Mouse (Mus musculus): ENCODE measurements at regions not wholly inside any gene's neighbourhood (a gene's known extent, or its start where the extent isn't known, plus 50 kb on each side); places are given as distances from the start of the nearest gene placed in this dataset.
A peak's percentile ranks its signal among the peaks of the same experiment; 100 is the strongest.

DNA sequence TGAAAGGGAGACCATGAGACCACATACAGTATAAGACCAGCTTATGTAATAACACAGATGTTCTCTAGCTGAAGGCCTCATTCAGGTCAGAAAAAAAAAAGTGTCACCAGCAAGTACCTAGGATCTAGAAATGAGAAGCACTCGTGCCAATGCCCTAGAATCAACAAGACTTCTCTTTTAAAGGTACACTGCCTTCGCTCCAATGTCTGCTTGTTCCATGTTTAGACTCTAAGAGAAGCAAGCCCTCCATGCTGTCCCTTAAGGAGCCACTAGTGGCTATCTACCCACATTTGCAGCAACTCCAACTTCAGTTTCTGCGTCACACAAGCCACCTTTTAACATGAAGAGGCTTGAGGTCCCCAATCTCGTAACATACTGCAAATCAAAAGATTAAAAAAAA, 185.4 kb upstream of the Mkln1 start:
- H3K9ac ChIP-seq (ENCODE audit: low read length), result no peak overlapping the region
- H3K4me3 ChIP-seq (ENCODE audit: low read length), result no peak overlapping the region
- H3K36me3 ChIP-seq (ENCODE audit: control insufficient read depth, insufficient read depth, low read length), result no peaks in the 10 kb centered on the region
- no peak overlapping the region for H3K4me2 ChIP-seq (ENCODE audit: low read depth, low read length)
- peaks cover 11% of the 10 kb centered on the region for H3K4me1 ChIP-seq (replicated peaks; ENCODE audit: control insufficient read depth, insufficient read depth, low read length)
- peaks cover 24% of the 10 kb centered on the region for H3K27me3 ChIP-seq (ENCODE audit: control insufficient read depth, insufficient read depth, low read depth, low read length)
- no peak for ATAC-seq (ENCODE audit: low read depth)
- no peak overlapping the region for H3K27ac ChIP-seq (ENCODE audit: low read length)
- 68% methylated on average over 4 of the region's 4 CpGs for WGBS
- H3K9me3 ChIP-seq (ENCODE audit: control insufficient read depth, low read length), result no peaks in the 10 kb centered on the region

DNA sequence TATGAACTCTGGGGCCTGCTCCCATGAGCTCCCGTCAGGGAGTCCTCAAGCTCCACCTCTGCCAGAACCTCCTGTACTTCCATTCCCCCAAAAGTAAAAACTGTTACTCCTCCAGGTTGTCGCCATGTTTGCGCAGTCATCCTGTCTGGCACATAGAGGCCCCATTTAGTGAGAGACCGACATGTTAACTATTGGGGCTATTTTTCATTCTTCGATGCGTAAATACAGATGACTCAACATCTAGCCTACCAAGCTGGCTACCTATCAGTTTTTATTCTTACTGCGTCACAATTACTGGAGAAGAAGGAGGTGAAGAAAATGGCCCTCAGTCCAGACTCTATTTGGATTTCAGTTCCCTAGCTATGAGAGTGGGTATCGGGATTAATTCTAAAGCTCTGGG, 182.9 kb upstream of the Mkln1 start:
- Histone ChIP-seq H3K4me2 (ENCODE audit: low read depth, low read length) (peak overlapping the region; percentile 100), H3K4me3 (ENCODE audit: low read length) (peak overlapping the region; percentile 74), H3K27me3 (ENCODE audit: control insufficient read depth, insufficient read depth, low read depth, low read length) (peaks cover 49% of the 10 kb centered on the region)

DNA sequence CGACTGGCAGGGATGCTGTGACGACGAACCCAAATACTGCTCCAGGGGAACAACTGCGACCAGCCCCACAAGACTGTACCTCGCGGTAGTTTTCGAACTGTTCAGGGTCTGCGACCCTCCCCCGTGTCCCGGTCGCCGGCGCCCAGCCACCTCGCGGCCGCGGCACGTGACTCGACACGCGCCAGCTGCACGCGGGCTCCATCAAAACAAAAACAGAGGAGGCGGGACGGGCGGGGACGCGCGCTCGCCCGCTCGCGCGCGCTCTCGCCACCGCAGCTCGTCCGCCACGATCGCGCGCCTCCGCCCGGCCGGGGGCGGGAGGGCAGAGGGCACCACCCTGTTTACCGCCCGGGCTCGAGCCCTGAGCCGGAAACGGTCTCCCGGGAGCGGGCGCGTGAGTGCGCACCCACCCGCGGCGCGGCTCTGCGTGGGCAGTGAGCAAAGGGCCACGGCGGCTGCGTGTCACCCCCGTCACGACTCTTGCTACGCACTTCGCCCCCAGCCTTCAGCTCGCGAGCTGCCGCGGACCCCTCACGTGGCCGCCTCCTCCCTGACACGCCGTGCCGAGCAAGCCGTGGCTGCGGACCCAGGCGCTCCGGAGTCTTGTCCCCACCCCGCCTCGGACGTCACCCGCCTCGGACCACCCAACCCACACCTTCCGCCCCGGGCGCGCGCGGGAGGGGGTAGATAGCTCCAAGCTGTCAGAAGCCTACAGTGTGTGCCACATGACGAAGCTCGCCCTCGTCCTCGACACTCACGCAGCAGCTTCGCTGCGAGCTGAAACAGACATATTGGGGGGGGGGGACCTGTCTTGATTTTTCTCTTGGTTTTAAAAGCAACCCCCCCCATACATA, 182.1 kb upstream of the Mkln1 start:
- Histone ChIP-seq H3K4me3 (ENCODE audit: low read length) (peak overlapping the region; percentile 74), H3K36me3 (ENCODE audit: control insufficient read depth, insufficient read depth, low read length) (no peaks in the 10 kb centered on the region), H3K4me1 (replicated peaks; ENCODE audit: control insufficient read depth, insufficient read depth, low read length) (peaks cover 20% of the 10 kb centered on the region), H3K27me3 (ENCODE audit: control insufficient read depth, insufficient read depth, low read depth, low read length) (peaks cover 56% of the 10 kb centered on the region), H3K9ac (ENCODE audit: low read length) (peak overlapping the region; percentile 70), H3K9me3 (ENCODE audit: control insufficient read depth, low read length) (no peaks in the 10 kb centered on the region), H3K4me2 (ENCODE audit: low read depth, low read length) (peak overlapping the region; percentile 100), H3K27ac (ENCODE audit: low read length) (no peak overlapping the region)
- peak; percentile 73 for ATAC-seq (ENCODE audit: low read depth)
- WGBS, result under 1% methylated on average over 93 of the region's 100 CpGs

More for the DNA sequence above, 182.9 kb upstream of the Mkln1 start:
- Histone ChIP-seq H3K9ac (ENCODE audit: low read length) (no peak overlapping the region), H3K9me3 (ENCODE audit: control insufficient read depth, low read length) (no peaks in the 10 kb centered on the region), H3K4me1 (replicated peaks; ENCODE audit: control insufficient read depth, insufficient read depth, low read length) (peaks cover 19% of the 10 kb centered on the region), H3K27ac (ENCODE audit: low read length) (no peak overlapping the region), H3K36me3 (ENCODE audit: control insufficient read depth, insufficient read depth, low read length) (no peaks in the 10 kb centered on the region)
- ATAC-seq (ENCODE audit: low read depth), result no peak
- 71% methylated on average over 8 of the region's 8 CpGs for WGBS

DNA sequence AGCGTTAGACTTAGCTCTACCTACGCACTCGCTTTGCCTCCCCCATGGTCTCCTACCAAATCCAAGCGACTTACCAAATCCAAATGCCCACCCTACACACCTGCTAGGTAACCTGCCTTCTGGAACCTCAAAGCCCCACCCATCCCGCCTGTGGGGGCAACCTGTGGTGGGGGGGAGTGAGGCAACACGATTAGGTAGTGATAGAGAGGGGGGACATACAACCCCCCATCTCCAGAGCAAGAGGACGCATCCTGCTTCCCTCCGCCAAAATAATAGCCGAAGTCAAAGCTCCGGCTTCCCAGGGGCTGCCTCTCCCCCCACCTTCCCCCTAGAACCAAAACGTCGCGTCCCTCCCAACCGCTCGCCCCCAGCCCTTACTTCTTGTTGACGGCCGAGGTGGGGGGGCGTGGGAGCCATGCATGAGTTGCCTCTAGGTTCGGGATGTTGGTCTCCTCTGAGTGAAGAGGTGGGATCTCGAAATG, 181.4 kb upstream of the Mkln1 start:
- Histone ChIP-seq H3K4me1 (replicated peaks; ENCODE audit: control insufficient read depth, insufficient read depth, low read length) (peaks cover 22% of the 10 kb centered on the region), H3K4me3 (ENCODE audit: low read length) (peak overlapping the region; percentile 74), H3K36me3 (ENCODE audit: control insufficient read depth, insufficient read depth, low read length) (no peaks in the 10 kb centered on the region), H3K27me3 (ENCODE audit: control insufficient read depth, insufficient read depth, low read depth, low read length) (peaks cover 61% of the 10 kb centered on the region), H3K9me3 (ENCODE audit: control insufficient read depth, low read length) (no peaks in the 10 kb centered on the region), H3K4me2 (ENCODE audit: low read depth, low read length) (peak overlapping the region; percentile 100), H3K27ac (ENCODE audit: low read length) (no peak overlapping the region), H3K9ac (ENCODE audit: low read length) (peak overlapping the region; percentile 70)
- no peak; the same call in 1 of the 2 replicates for ATAC-seq (ENCODE audit: low read depth)
- under 1% methylated on average over 17 of the region's 20 CpGs for WGBS

DNA sequence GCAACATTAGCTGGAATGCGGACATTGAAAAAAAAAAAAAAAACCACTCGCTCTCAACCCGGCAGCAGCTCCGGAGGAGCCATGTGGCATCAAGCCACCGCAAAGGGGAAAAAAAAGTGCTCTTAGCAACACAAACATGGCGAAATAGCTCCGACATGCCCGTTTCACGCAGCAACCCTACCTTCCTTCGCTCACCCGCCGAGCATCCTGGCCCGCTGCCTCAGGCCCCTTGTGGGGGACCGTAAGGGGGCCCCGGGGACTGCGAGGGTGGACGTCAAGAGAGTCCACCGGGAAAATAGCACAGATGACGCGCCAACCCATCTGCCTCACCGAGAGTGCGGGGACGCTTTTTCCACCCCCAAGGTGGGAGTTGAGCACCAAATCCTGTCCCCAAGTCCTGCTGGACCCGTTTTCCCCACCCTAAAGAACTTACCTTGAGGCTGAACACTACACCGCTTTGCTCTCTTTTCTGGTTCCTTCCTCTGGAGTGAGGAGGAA, 180.8 kb upstream of the Mkln1 start:
- no peak for ATAC-seq (ENCODE audit: low read depth)
- Histone ChIP-seq H3K4me1 (replicated peaks; ENCODE audit: control insufficient read depth, insufficient read depth, low read length) (peaks cover 22% of the 10 kb centered on the region), H3K27ac (ENCODE audit: low read length) (no peak overlapping the region), H3K36me3 (ENCODE audit: control insufficient read depth, insufficient read depth, low read length) (no peaks in the 10 kb centered on the region), H3K27me3 (ENCODE audit: control insufficient read depth, insufficient read depth, low read depth, low read length) (peaks cover 64% of the 10 kb centered on the region), H3K9me3 (ENCODE audit: control insufficient read depth, low read length) (no peaks in the 10 kb centered on the region), H3K9ac (ENCODE audit: low read length) (peak overlapping the region; percentile 59), H3K4me2 (ENCODE audit: low read depth, low read length) (peak overlapping the region; percentile 100), H3K4me3 (ENCODE audit: low read length) (peak overlapping the region; percentile 74)
- WGBS, result 0% methylated on average over 25 of the region's 25 CpGs

DNA sequence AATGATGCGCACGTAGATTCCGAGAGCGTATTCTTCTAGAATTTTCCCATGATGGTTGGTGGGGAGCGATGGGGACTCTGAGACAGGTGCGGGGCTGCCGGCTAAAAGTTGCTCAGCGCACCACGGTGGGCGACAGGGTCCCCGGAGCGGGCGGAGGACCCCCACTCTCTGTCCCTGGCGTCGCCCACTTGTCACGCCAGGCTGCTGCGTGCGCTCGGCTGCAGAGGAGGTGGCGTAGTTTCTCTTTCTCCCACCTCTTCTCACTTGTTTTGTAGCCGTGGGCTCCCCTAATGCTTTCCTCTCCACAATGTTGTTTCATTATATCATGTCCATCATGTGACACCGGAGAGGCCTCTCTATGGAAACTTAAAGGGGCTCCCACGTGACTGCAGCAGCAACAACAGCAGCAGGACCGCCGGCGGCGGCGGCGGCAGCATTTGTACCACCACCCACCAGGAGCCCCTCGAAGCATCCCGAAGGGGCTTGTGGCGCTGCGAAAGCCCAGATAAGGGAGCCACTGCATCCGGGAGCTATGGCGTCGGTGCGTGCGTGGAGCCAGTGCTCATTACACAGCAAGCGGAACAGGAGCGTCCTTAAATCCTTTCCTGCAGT, 180.3 kb upstream of the Mkln1 start:
- Histone ChIP-seq H3K4me3 (ENCODE audit: low read length) (peak overlapping the region; percentile 74), H3K9ac (ENCODE audit: low read length) (peak overlapping the region; percentile 59), H3K4me2 (ENCODE audit: low read depth, low read length) (peak overlapping the region; percentile 100), H3K4me1 (replicated peaks; ENCODE audit: control insufficient read depth, insufficient read depth, low read length) (peaks cover 22% of the 10 kb centered on the region), H3K27ac (ENCODE audit: low read length) (no peak overlapping the region), H3K36me3 (ENCODE audit: control insufficient read depth, insufficient read depth, low read length) (no peaks in the 10 kb centered on the region), H3K9me3 (ENCODE audit: control insufficient read depth, low read length) (no peaks in the 10 kb centered on the region), H3K27me3 (ENCODE audit: control insufficient read depth, insufficient read depth, low read depth, low read length) (peaks cover 64% of the 10 kb centered on the region)
- ATAC-seq (ENCODE audit: low read depth), result no peak; the same call in 1 of the 2 replicates
- WGBS, result under 1% methylated on average over 40 of the region's 40 CpGs

DNA sequence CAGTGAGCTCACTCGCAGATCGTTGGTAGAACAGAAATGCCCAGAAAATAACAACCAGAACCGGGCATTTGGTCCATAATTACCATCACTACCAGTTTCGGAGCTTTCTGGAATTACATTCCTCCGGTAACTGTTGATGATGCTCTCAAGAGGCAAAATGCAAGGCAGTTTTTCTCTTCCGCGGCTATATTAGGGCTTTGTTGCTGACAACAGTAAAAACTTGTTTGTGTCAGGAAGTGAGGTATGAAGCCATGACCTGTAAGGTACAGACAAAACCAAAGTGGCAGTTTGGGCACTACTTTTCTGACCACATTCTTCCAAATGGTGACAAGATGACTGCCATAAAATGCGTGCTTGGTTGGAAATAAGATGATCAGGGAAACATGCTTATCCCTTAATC, 179.7 kb upstream of the Mkln1 start:
- H3K4me1 ChIP-seq (replicated peaks; ENCODE audit: control insufficient read depth, insufficient read depth, low read length), result peaks cover 22% of the 10 kb centered on the region
- H3K27me3 ChIP-seq (ENCODE audit: control insufficient read depth, insufficient read depth, low read depth, low read length), result peaks cover 64% of the 10 kb centered on the region
- 38% methylated on average over 8 of the region's 8 CpGs for WGBS
- no peaks in the 10 kb centered on the region for H3K9me3 ChIP-seq (ENCODE audit: control insufficient read depth, low read length)
- H3K4me2 ChIP-seq (ENCODE audit: low read depth, low read length), result peak overlapping the region; percentile 100
- H3K4me3 ChIP-seq (ENCODE audit: low read length), result peak overlapping the region; percentile 74
- no peaks in the 10 kb centered on the region for H3K36me3 ChIP-seq (ENCODE audit: control insufficient read depth, insufficient read depth, low read length)
- H3K27ac ChIP-seq (ENCODE audit: low read length), result no peak overlapping the region
- no peak overlapping the region for H3K9ac ChIP-seq (ENCODE audit: low read length)
- ATAC-seq (ENCODE audit: low read depth), result no peak

DNA sequence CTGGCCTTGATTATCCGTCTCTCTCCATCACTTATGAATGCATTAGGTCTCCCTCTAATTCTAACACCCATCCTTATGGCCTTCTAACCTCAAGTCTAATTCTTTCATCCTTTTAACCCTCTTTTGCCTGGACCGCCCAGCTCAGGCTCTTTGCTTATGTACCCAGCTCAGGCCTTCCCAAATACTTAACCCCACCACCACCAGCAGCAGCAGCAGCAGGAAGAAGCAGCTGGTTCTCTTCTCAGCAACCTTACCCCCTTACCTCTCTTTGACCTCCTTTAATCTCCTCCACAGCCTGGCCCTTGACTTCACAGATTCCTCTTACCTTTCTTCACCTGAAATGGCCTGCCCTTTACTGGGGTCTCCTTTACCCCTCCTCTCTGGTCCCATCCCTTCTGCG, 178.8 kb upstream of the Mkln1 start:
- peaks cover 59% of the 10 kb centered on the region for H3K27me3 ChIP-seq (ENCODE audit: control insufficient read depth, insufficient read depth, low read depth, low read length)
- peak overlapping the region; percentile 41 for H3K4me3 ChIP-seq (ENCODE audit: low read length)
- H3K9me3 ChIP-seq (ENCODE audit: control insufficient read depth, low read length), result no peaks in the 10 kb centered on the region
- peak overlapping the region; percentile 64 for H3K4me2 ChIP-seq (ENCODE audit: low read depth, low read length)
- H3K4me1 ChIP-seq (replicated peaks; ENCODE audit: control insufficient read depth, insufficient read depth, low read length), result peaks cover 22% of the 10 kb centered on the region
- H3K36me3 ChIP-seq (ENCODE audit: control insufficient read depth, insufficient read depth, low read length), result no peaks in the 10 kb centered on the region
- no peak for ATAC-seq (ENCODE audit: low read depth)
- WGBS, result 40% methylated on average over 3 of the region's 3 CpGs
- no peak overlapping the region for H3K27ac ChIP-seq (ENCODE audit: low read length)
- peak overlapping the region; percentile 39; the same call in 1 of the 2 replicates for H3K9ac ChIP-seq (ENCODE audit: low read length)

All from lung, embryonic 16.5 days (tissue).